Mouse (Mus musculus) kidney, embryonic 14.5 days (tissue): Measurements from ENCODE around the gene Nkd2. TPM values are rescaled to one million over a fixed set of nuclear protein-coding genes. Genes with fewer than 3 reads are reported as not detected.
A peak's percentile ranks its signal among the peaks of the same experiment; 100 is the strongest.

Experiments
- ATAC-seq: fragments of 200-750 bp; cut with Nextera tagmentation; 2 replicates; pipeline ENCODE4 v1.8.0; 2017; ENCODE audit warnings: moderate number of reproducible peaks, mild to moderate bottlenecking, moderate TSS enrichment, moderate library complexity; ENCODE audit not compliant: low FRiP score, low TSS enrichment
- H3K27ac ChIP-seq: fragments of 300-500 bp; sonication (generic); 2 replicates; pipeline ENCODE4 v1.5.1; 2014; ENCODE audit warnings: low read depth, mild to moderate bottlenecking, low read length, moderate library complexity, mixed read lengths
- H3K27me3 ChIP-seq: fragments of 300-500 bp; sonication (generic); 2 replicates; pipeline ENCODE4 v1.6.1; 2014; ENCODE audit warnings: mild to moderate bottlenecking, low read length; ENCODE audit not compliant: control insufficient read depth, insufficient read depth
- H3K36me3 ChIP-seq: fragments of 300-500 bp; sonication (generic); 2 replicates; pipeline ENCODE4 v1.6.1; 2014; ENCODE audit warnings: low read length, mixed read lengths; ENCODE audit not compliant: control insufficient read depth, insufficient read depth
- H3K4me1 ChIP-seq: fragments of 300-500 bp; sonication (generic); 2 replicates; pipeline ENCODE4 v1.6.1; 2014; ENCODE audit warnings: low read length, mixed read lengths; ENCODE audit not compliant: control insufficient read depth, insufficient read depth
- H3K4me2 ChIP-seq: fragments of 300-500 bp; sonication (generic); replicated peaks from 2 replicates; pipeline ENCODE4 v1.6.1; 2014; ENCODE audit warnings: low read depth, mild to moderate bottlenecking, low read length
- H3K4me3 ChIP-seq: fragments of 300-500 bp; sonication (generic); 2 replicates; pipeline ENCODE4 v1.5.1; 2014; ENCODE audit warnings: mild to moderate bottlenecking, low read length
- H3K9ac ChIP-seq: fragments of 300-500 bp; sonication (generic); 2 replicates; pipeline ENCODE4 v1.6.1; 2014; ENCODE audit warnings: low read depth, mild to moderate bottlenecking, low read length, moderate library complexity
- H3K9me3 ChIP-seq: fragments of 300-500 bp; sonication (generic); 2 replicates; pipeline ENCODE4 v1.6.1; 2016; ENCODE audit warnings: low read length; ENCODE audit not compliant: control insufficient read depth
- WGBS: fragments of 180-500 bp; shearing (Covaris S2); extraction: QIAGEN DNeasy Blood & Tissue Kit; methylation state at CpG from one replicate; pipeline ENCODE4 v1.1.7; 2014; 5-methylcytosine and 5-hydroxymethylcytosine counted together
- polyA plus RNA-seq: library from polyadenylated mRNA; unstranded; fragments of >200 nt; fragmentation: Nextera tagmentation; extraction: Ambion mirVana; gene quantifications from 2 replicates; pipeline ENCODE4 v1.2.1, GENCODE M21; 2014

The Nkd2 gene
- 3.7 and 4.1 TPM in 2 replicates for polyA plus RNA-seq

GRCm38 (mm10) chr13:73847465-73847836 is at the start of gene Nkd2:
Gene Nkd2, minus strand, starts transcription at chr13:73847631.
- peak within 1 kb of the TSS; percentile 67 for H3K9ac ChIP-seq
- H3K36me3 ChIP-seq = no peaks in the 10 kb centered on the region

GRCm38 (mm10) chr13:73892493-73893178 is 45.2 kb upstream of the Nkd2 start:
- 51% methylated on average over 6 of the region's 6 CpGs for WGBS
- H3K9me3 ChIP-seq = no peaks in the 10 kb centered on the region
- H3K36me3 ChIP-seq = no peaks in the 10 kb centered on the region
- peak overlapping the region; percentile 24; the same call in 1 of the 2 replicates for H3K27ac ChIP-seq
- no peak overlapping the region for H3K4me3 ChIP-seq
- no peak overlapping the region for H3K9ac ChIP-seq
- no peak overlapping the region for H3K4me2 ChIP-seq
- ATAC-seq = peak; percentile 69; the same call in 1 of the 2 replicates
- H3K4me1 ChIP-seq = 0 out of 2 replicates have a peak, but pooled peaks cover 5% of the 10 kb centered on the region
- no peaks in the 10 kb centered on the region for H3K27me3 ChIP-seq

More at GRCm38 (mm10) chr13:73847465-73847836, at the start of gene Nkd2:
- ATAC-seq = peak; percentile 93
- peak within 1 kb of the TSS; percentile 97 for H3K4me2 ChIP-seq
- no peak within 1 kb of the TSS for H3K27ac ChIP-seq
- peaks cover 15% of the 10 kb centered on the region for H3K27me3 ChIP-seq
- H3K9me3 ChIP-seq = no peaks in the 10 kb centered on the region
- no peaks in the 10 kb centered on the region for H3K4me1 ChIP-seq
- peak within 1 kb of the TSS; percentile 67 for H3K4me3 ChIP-seq
- under 1% methylated on average over 36 of the region's 38 CpGs for WGBS

GRCm38 (mm10) chr13:73887415-73887874 is 40.0 kb upstream of the Nkd2 start:
- Histone ChIP-seq H3K4me3 (no peak overlapping the region), H3K9ac (no peak overlapping the region), H3K27me3 (no peaks in the 10 kb centered on the region), H3K4me2 (no peak overlapping the region), H3K36me3 (no peaks in the 10 kb centered on the region), H3K4me1 (0 out of 2 replicates have a peak, but pooled peaks cover 7% of the 10 kb centered on the region), H3K9me3 (no peaks in the 10 kb centered on the region), H3K27ac (no peak overlapping the region)
- WGBS = 48% methylated on average over 4 of the region's 4 CpGs
- peak; percentile 67; the same call in 1 of the 2 replicates for ATAC-seq

- no peak for ATAC-seq
- H3K4me1 ChIP-seq = 0 out of 2 replicates have a peak, but pooled peaks cover 4% of the 10 kb centered on the region
- no peak overlapping the region for H3K27ac ChIP-seq
- H3K4me3 ChIP-seq = no peak overlapping the region
- whole genome bisulfite sequencing = 64% methylated on average over 5 of the region's 5 CpGs
- H3K27me3 ChIP-seq = no peaks in the 10 kb centered on the region
- H3K36me3 ChIP-seq = no peaks in the 10 kb centered on the region
- no peak overlapping the region for H3K4me2 ChIP-seq
- H3K9ac ChIP-seq = no peak overlapping the region
- H3K9me3 ChIP-seq = no peaks in the 10 kb centered on the region
Measured at GRCm38 (mm10) chr13:73886601-73887000, 39.2 kb upstream of the Nkd2 start.

- WGBS = 81% methylated on average over 4 of the region's 4 CpGs
- H3K4me3 ChIP-seq = no peak overlapping the region
- no peak overlapping the region for H3K9ac ChIP-seq
- no peak for ATAC-seq
- H3K9me3 ChIP-seq = no peaks in the 10 kb centered on the region
- H3K4me2 ChIP-seq = no peak overlapping the region
- no peaks in the 10 kb centered on the region for H3K36me3 ChIP-seq
- no peak overlapping the region for H3K27ac ChIP-seq
- no peaks in the 10 kb centered on the region for H3K27me3 ChIP-seq
- 0 out of 2 replicates have a peak, but pooled peaks cover 4% of the 10 kb centered on the region for H3K4me1 ChIP-seq
Measured at GRCm38 (mm10) chr13:73886066-73886465, 38.6 kb upstream of the Nkd2 start.

- 88% methylated on average over 4 of the region's 4 CpGs for WGBS
- no peak overlapping the region for H3K27ac ChIP-seq
Measured at GRCm38 (mm10) chr13:73885656-73886055, 38.2 kb upstream of the Nkd2 start.

GRCm38 (mm10) chr13:73881347-73881746 is 33.9 kb upstream of the Nkd2 start:
- no peak for ATAC-seq
- Histone ChIP-seq H3K4me1 (no peaks in the 10 kb centered on the region), H3K27me3 (no peaks in the 10 kb centered on the region)

More at GRCm38 (mm10) chr13:73885656-73886055, 38.2 kb upstream of the Nkd2 start:
- Histone ChIP-seq H3K36me3 (no peaks in the 10 kb centered on the region), H3K4me3 (no peak overlapping the region), H3K4me1 (0 out of 2 replicates have a peak, but pooled peaks cover 4% of the 10 kb centered on the region), H3K9me3 (no peaks in the 10 kb centered on the region), H3K4me2 (no peak overlapping the region), H3K9ac (no peak overlapping the region), H3K27me3 (no peaks in the 10 kb centered on the region)
- no peak for ATAC-seq

GRCm38 (mm10) chr13:73879824-73880223 is 32.4 kb upstream of the Nkd2 start:
- WGBS = 90% methylated on average over 5 of the region's 5 CpGs
- Histone ChIP-seq H3K27ac (no peak overlapping the region), H3K9ac (no peak overlapping the region), H3K27me3 (no peaks in the 10 kb centered on the region), H3K4me2 (no peak overlapping the region), H3K4me3 (no peak overlapping the region), H3K36me3 (no peaks in the 10 kb centered on the region), H3K4me1 (no peaks in the 10 kb centered on the region), H3K9me3 (no peaks in the 10 kb centered on the region)
- ATAC-seq = no peak

More at GRCm38 (mm10) chr13:73881347-73881746, 33.9 kb upstream of the Nkd2 start:
- no peaks in the 10 kb centered on the region for H3K9me3 ChIP-seq
- no peak overlapping the region for H3K4me3 ChIP-seq
- H3K4me2 ChIP-seq = no peak overlapping the region
- WGBS = 66% methylated on average over 8 of the region's 8 CpGs
- H3K9ac ChIP-seq = no peak overlapping the region
- H3K27ac ChIP-seq = no peak overlapping the region
- H3K36me3 ChIP-seq = no peaks in the 10 kb centered on the region

- Histone ChIP-seq H3K9ac (no peak overlapping the region), H3K36me3 (no peaks in the 10 kb centered on the region), H3K27me3 (no peaks in the 10 kb centered on the region), H3K4me3 (no peak overlapping the region), H3K4me1 (no peaks in the 10 kb centered on the region), H3K4me2 (no peak overlapping the region), H3K27ac (no peak overlapping the region), H3K9me3 (no peaks in the 10 kb centered on the region)
- 78% methylated on average over 2 of the region's 2 CpGs for WGBS
- ATAC-seq = no peak
Measured at GRCm38 (mm10) chr13:73872159-73872558, 24.7 kb upstream of the Nkd2 start.
